Mouse (Mus musculus): ENCODE results near the gene Vmn1r224.

The Vmn1r224 gene

DNA sequence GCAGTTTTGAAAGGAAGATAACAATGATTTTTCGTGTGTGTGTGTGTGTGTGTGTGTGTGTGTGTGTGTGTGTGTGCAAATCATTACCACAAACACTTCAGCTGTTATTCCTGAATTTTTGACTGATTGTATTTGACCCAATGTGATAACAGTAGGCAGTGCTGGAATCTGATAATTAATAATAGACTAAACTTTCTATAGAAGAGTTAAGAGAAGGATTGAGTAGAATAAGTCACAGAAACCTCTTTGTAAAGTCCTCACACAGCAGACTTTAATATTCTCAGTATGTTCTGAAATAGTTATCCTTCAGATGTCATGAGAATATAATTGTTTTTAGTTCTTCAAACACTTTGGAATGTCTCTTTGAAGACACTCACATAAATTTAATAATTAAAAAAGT lies at the start of gene Vmn1r224:
Gene Vmn1r224, plus strand, starts transcription at position 301 of the 400 bp plus-strand sequence.
- no peak for DNase-seq

- DNase-seq, result no peak
Observed at GRCm38 (mm10) chr17:20399105-20399504, 14.8 kb upstream of the Vmn1r224 start.

GRCm38 (mm10) chr17:20439263-20439662 lies 25.3 kb downstream of the Vmn1r224 start:
- DNase-seq, result no peak

GRCm38 (mm10) chr17:20473311-20473710 lies 59.4 kb downstream of the Vmn1r224 start:
- no peak for DNase-seq

Measured in B cell, adult 2 months (primary cell).